ENCODE assay signal across 32 mouse cellular contexts in genomic region chr5:134929988-134930387, GRCm38 (mm10). TPM values are rescaled to one million over a fixed set of nuclear protein-coding genes. Genes with fewer than 3 reads are reported as not detected.
"Had no signal": no experiment of that assay in that cellular context is flagged by ENCODE, and none has a peak within 500 bp of the region (broad histone marks: within the 10 kb centered on the region; RNA-seq: fewer than 3 reads in every experiment).

No protein-coding gene starts in this region.

- ATAC-seq: forebrain, embryonic 13.5 days; forebrain, embryonic 14.5 days; forebrain, embryonic 15.5 days; forebrain, embryonic 16.5 days; forebrain, postnatal 0 days had no signal

- H3K9ac ChIP-seq: embryonic facial prominence, embryonic 12.5 days; embryonic facial prominence, embryonic 13.5 days; embryonic facial prominence, embryonic 15.5 days; forebrain, embryonic 12.5 days; forebrain, embryonic 13.5 days; forebrain, embryonic 15.5 days; forebrain, postnatal 0 days had no signal

- DNase-seq: cerebellum, adult 8-10 months; cerebellum, adult 9-10 months; cerebellum, adult 9-11 months; cerebellum, postnatal 10 days; cerebellum, postnatal 14 days; cerebellum, postnatal 25 days; cerebellum, postnatal 36 days; embryo, embryonic 11 days; forebrain, postnatal 0 days; gastrocnemius, adult 2 months; gastrocnemius, postnatal 10 days; gastrocnemius, postnatal 14 days; gastrocnemius, postnatal 25 days; gastrocnemius, postnatal 36 days; heart, adult 18-20 months; heart, adult 2 months had no signal

- H3K4me3 ChIP-seq: embryonic facial prominence, embryonic 10.5 days; embryonic facial prominence, embryonic 12.5 days; embryonic facial prominence, embryonic 13.5 days; embryonic facial prominence, embryonic 15.5 days; erythroblast, embryonic 14.5 days; forebrain, embryonic 10.5 days; forebrain, embryonic 12.5 days; forebrain, embryonic 13.5 days; forebrain, embryonic 15.5 days; gastrocnemius, adult 2 months; heart, adult 2 months had no signal

- H3K9me3 ChIP-seq: embryonic facial prominence, embryonic 10.5 days; embryonic facial prominence, embryonic 12.5 days; embryonic facial prominence, embryonic 13.5 days; embryonic facial prominence, embryonic 15.5 days; forebrain, embryonic 10.5 days; forebrain, embryonic 12.5 days; forebrain, embryonic 13.5 days; forebrain, embryonic 15.5 days had no signal

- H3K27me3 ChIP-seq: embryonic facial prominence, embryonic 12.5 days; embryonic facial prominence, embryonic 13.5 days; embryonic facial prominence, embryonic 15.5 days; forebrain, embryonic 15.5 days had no signal

- H3K4me2 ChIP-seq: embryonic facial prominence, embryonic 12.5 days; embryonic facial prominence, embryonic 13.5 days; embryonic facial prominence, embryonic 15.5 days; forebrain, embryonic 12.5 days; forebrain, embryonic 13.5 days; forebrain, embryonic 15.5 days had no signal

- H3K36me3 ChIP-seq: embryonic facial prominence, embryonic 15.5 days; forebrain, embryonic 12.5 days; forebrain, embryonic 15.5 days had no signal

- H3K27ac ChIP-seq: embryonic facial prominence, embryonic 10.5 days; embryonic facial prominence, embryonic 12.5 days; embryonic facial prominence, embryonic 13.5 days; embryonic facial prominence, embryonic 15.5 days; forebrain, embryonic 10.5 days; forebrain, embryonic 12.5 days; forebrain, embryonic 13.5 days; forebrain, embryonic 15.5 days; gastrocnemius, adult 2 months; heart, adult 2 months had no signal

- H3K4me1 ChIP-seq: embryonic facial prominence, embryonic 12.5 days had no signal

RNA-seq across cellular contexts. Expression of gene Cldn13, which starts 14.7 kb away (rescaled TPM):
- polyA plus RNA-seq: cortical plate, adult 2 months; embryonic facial prominence, embryonic 15.5 days; forebrain, embryonic 13.5 days; forebrain, embryonic 15.5 days; forebrain, embryonic 16.5 days; forebrain, postnatal 0 days; frontal cortex, adult 2 months had no signal

RNA-seq across cellular contexts. Expression of gene Cldn4, which starts 16.7 kb away (rescaled TPM):
- polyA plus RNA-seq: erythroblast, embryonic 14.5 days; forebrain, embryonic 13.5 days; forebrain, embryonic 14.5 days; forebrain, embryonic 15.5 days; forebrain, embryonic 16.5 days; forebrain, postnatal 0 days had no signal

RNA-seq across cellular contexts. Expression of gene Tmem270, which starts 23.5 kb away (rescaled TPM):
- polyA plus RNA-seq: cortical plate, adult 2 months; embryonic facial prominence, embryonic 10.5 days; embryonic facial prominence, embryonic 11.5 days; embryonic facial prominence, embryonic 12.5 days; embryonic facial prominence, embryonic 13.5 days; embryonic facial prominence, embryonic 14.5 days; embryonic facial prominence, embryonic 15.5 days; forebrain, embryonic 10.5 days; forebrain, embryonic 11.5 days; forebrain, embryonic 12.5 days; forebrain, embryonic 13.5 days; forebrain, embryonic 14.5 days; forebrain, embryonic 15.5 days; forebrain, embryonic 16.5 days; forebrain, postnatal 0 days; frontal cortex, adult 2 months; heart, adult 2 months had no signal
